Mouse (Mus musculus): ENCODE measurements around the gene Rgs6. TPM values are rescaled to one million over a fixed set of nuclear protein-coding genes. Genes with fewer than 3 reads are reported as not detected.
A peak's percentile ranks its signal among the peaks of the same experiment; 100 is the strongest.

The Rgs6 gene
- polyA plus RNA-seq, 1 experiment = 0.57 TPM

- no peaks in the 10 kb centered on the region for H3K27me3 ChIP-seq (ENCODE audit: control insufficient read depth, insufficient read depth, low read length)
- H3K4me1 ChIP-seq (ENCODE audit: control insufficient read depth, insufficient read depth, insufficient read length, low read length) = peaks cover 14% of the 10 kb centered on the region; the same call in 1 of the 2 replicates
- no peak for TF ChIP-seq CTCF (IDR thresholded peaks at IDR 0.05; ENCODE audit: extremely low read depth, insufficient read length, insufficient replicate concordance, low read depth, low read length)
- no peak for TF ChIP-seq POLR2A (IDR thresholded peaks at IDR 0.05; ENCODE audit: low read depth, low read length)
- no peak overlapping the region for H3K27ac ChIP-seq (ENCODE audit: insufficient read depth, low read depth, low read length)
- WGBS = 69% methylated on average over 9 of the region's 9 CpGs
- H3K4me3 ChIP-seq (ENCODE audit: low read depth, low read length) = no peak overlapping the region
- no peaks in the 10 kb centered on the region for H3K36me3 ChIP-seq (ENCODE audit: control insufficient read depth, insufficient read depth, low read length)
These were observed 416.1 kb downstream of the Rgs6 start for GRCm38 (mm10) chr12:83004014-83004682.

DNA sequence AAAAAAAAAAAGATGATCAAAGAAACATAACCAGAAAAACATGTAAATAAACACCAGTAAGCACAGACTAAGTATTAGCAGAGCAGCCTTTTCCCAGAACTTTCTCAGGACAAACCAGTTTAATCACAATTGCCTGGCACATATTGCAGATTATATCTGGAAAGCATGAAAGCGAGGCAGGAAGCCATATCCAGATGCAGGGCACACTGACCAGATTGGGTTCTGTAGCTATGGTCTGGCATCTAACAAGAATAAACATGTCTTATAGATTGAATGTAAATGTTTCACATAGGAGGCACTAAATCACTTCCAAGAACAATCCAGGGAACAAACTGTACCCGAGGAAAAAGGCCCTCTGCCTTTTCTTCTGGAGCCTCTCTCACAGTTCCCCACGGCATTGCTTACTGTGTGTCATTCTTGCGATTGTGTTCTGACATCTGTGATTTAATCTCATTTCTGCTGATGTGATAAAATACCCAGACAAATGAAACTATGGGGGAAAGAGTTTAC is 423.0 kb downstream of the Rgs6 start:
- Histone ChIP-seq H3K27me3 (ENCODE audit: control insufficient read depth, insufficient read depth, low read length) (no peaks in the 10 kb centered on the region), H3K4me1 (ENCODE audit: control insufficient read depth, insufficient read depth, insufficient read length, low read length) (peaks cover 12% of the 10 kb centered on the region; the same call in 1 of the 2 replicates), H3K27ac (ENCODE audit: insufficient read depth, low read depth, low read length) (no peak overlapping the region), H3K36me3 (ENCODE audit: control insufficient read depth, insufficient read depth, low read length) (no peaks in the 10 kb centered on the region), H3K4me3 (ENCODE audit: low read depth, low read length) (no peak overlapping the region)
- WGBS = 89% methylated on average over 4 of the region's 4 CpGs
- TF ChIP-seq CTCF (IDR thresholded peaks at IDR 0.05; ENCODE audit: extremely low read depth, insufficient read length, insufficient replicate concordance, low read depth, low read length) (no peak), POLR2A (IDR thresholded peaks at IDR 0.05; ENCODE audit: low read depth, low read length) (no peak)

DNA sequence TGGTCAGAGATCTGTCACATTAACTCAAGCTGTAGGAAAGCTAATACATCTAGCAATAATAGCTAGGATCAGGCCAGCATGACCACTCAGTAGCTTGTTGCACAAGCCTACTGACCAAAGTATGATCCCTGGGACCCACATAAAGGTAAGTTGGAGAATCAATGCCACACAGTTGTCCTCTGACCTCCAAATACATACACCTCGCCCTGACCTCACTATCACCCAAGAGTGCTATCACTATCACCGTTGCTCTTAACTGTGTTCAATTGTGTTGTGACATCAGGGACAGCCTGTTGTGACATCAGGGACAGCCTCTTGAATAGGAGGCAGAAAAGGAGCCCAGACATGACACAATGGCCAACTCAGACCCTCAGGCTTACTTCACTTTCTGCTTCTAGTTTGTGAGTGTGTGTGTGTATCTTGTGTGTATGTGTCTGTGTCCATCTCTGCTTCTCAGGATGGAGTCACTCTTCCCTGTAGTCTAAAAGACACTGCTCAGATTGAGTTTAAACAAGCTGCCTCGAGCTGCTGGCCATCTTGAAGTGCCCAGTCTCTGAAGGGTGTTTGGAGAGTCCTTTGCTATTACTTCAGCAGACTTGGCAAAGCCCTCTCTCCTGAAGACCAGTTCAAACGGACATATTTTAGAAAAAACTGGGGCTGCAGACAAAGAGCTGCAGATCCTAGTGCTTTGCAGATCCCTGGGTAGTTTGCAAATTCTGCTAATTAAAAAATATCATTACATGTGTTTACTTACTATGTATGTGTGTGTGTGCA is 426.0 kb downstream of the Rgs6 start:
- no peaks in the 10 kb centered on the region for H3K27me3 ChIP-seq (ENCODE audit: control insufficient read depth, insufficient read depth, low read length)
- H3K27ac ChIP-seq (ENCODE audit: insufficient read depth, low read depth, low read length) = no peak overlapping the region
- H3K4me3 ChIP-seq (ENCODE audit: low read depth, low read length) = no peak overlapping the region
- 46% methylated on average over 4 of the region's 4 CpGs for WGBS
- peaks cover 18% of the 10 kb centered on the region; the same call in 1 of the 2 replicates for H3K4me1 ChIP-seq (ENCODE audit: control insufficient read depth, insufficient read depth, insufficient read length, low read length)
- no peaks in the 10 kb centered on the region for H3K36me3 ChIP-seq (ENCODE audit: control insufficient read depth, insufficient read depth, low read length)
- TF ChIP-seq POLR2A (IDR thresholded peaks at IDR 0.05; ENCODE audit: low read depth, low read length) (no peak), CTCF (IDR thresholded peaks at IDR 0.05; ENCODE audit: extremely low read depth, insufficient read length, insufficient replicate concordance, low read depth, low read length) (no peak)

GRCm38 (mm10) chr12:83014848-83015247 is 426.8 kb downstream of the Rgs6 start:
- TF ChIP-seq POLR2A (IDR thresholded peaks at IDR 0.05; ENCODE audit: low read depth, low read length) (no peak), CTCF (IDR thresholded peaks at IDR 0.05; ENCODE audit: extremely low read depth, insufficient read length, insufficient replicate concordance, low read depth, low read length) (no peak)
- H3K36me3 ChIP-seq (ENCODE audit: control insufficient read depth, insufficient read depth, low read length) = no peaks in the 10 kb centered on the region
- peaks cover 18% of the 10 kb centered on the region; the same call in 1 of the 2 replicates for H3K4me1 ChIP-seq (ENCODE audit: control insufficient read depth, insufficient read depth, insufficient read length, low read length)
- H3K4me3 ChIP-seq (ENCODE audit: low read depth, low read length) = no peak overlapping the region
- H3K27me3 ChIP-seq (ENCODE audit: control insufficient read depth, insufficient read depth, low read length) = no peaks in the 10 kb centered on the region
- 40% methylated on average over 2 of the region's 2 CpGs for WGBS
- no peak overlapping the region for H3K27ac ChIP-seq (ENCODE audit: insufficient read depth, low read depth, low read length)

DNA sequence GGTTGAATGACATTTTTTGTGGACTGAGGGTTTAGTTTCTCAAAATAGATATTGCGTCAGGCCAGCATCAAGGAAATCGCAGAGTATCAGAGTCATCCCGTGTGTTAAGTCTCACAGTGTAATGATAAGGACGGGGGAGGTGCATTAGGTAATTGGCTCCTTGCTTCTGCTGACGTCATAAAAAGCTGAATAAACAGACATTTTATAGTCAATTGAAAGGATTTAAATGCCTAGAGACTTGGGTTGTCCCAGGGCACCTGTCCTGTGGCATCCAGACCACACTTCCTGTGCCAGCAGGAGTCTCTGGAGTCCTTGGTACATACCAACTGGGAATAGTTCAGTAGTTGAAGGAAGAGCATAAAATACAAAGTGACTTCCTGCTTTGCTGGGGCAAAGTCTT is 427.3 kb downstream of the Rgs6 start:
- no peak overlapping the region for H3K27ac ChIP-seq (ENCODE audit: insufficient read depth, low read depth, low read length)
- no peaks in the 10 kb centered on the region for H3K36me3 ChIP-seq (ENCODE audit: control insufficient read depth, insufficient read depth, low read length)
- 27% methylated on average over 5 of the region's 5 CpGs for whole genome bisulfite sequencing
- peaks cover 18% of the 10 kb centered on the region; the same call in 1 of the 2 replicates for H3K4me1 ChIP-seq (ENCODE audit: control insufficient read depth, insufficient read depth, insufficient read length, low read length)
- H3K4me3 ChIP-seq (ENCODE audit: low read depth, low read length) = no peak overlapping the region
- TF ChIP-seq CTCF (IDR thresholded peaks at IDR 0.05; ENCODE audit: extremely low read depth, insufficient read length, insufficient replicate concordance, low read depth, low read length) = no peak
- no peak for TF ChIP-seq POLR2A (IDR thresholded peaks at IDR 0.05; ENCODE audit: low read depth, low read length)
- H3K27me3 ChIP-seq (ENCODE audit: control insufficient read depth, insufficient read depth, low read length) = no peaks in the 10 kb centered on the region

DNA sequence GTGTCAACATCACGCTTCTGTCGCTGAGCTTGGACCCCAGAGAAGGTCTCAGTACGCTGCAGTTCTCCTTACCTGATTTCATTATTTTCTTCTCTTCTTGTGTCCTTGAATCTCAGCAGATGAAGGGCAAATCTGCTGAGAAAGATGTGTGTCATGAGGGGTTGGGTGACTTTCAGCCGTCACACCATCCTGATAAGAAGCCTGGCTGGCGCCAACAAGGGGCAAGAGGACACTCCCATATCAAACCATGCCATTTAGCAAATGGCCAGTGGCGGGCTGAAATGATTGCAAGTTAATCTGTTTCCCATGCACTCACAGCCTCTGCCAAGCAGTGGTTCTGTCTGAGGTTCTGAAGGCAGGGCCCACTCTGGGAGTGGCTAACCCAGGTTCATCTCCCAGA is 428.4 kb downstream of the Rgs6 start:
- no peaks in the 10 kb centered on the region for H3K36me3 ChIP-seq (ENCODE audit: control insufficient read depth, insufficient read depth, low read length)
- 49% methylated on average over 6 of the region's 6 CpGs for WGBS
- H3K4me1 ChIP-seq (ENCODE audit: control insufficient read depth, insufficient read depth, insufficient read length, low read length) = peaks cover 18% of the 10 kb centered on the region; the same call in 1 of the 2 replicates
- no peaks in the 10 kb centered on the region for H3K27me3 ChIP-seq (ENCODE audit: control insufficient read depth, insufficient read depth, low read length)
- peak overlapping the region; percentile 42; the same call in 1 of the 2 replicates for H3K27ac ChIP-seq (ENCODE audit: insufficient read depth, low read depth, low read length)
- TF ChIP-seq CTCF (IDR thresholded peaks at IDR 0.05; ENCODE audit: extremely low read depth, insufficient read length, insufficient replicate concordance, low read depth, low read length) (no peak), POLR2A (IDR thresholded peaks at IDR 0.05; ENCODE audit: low read depth, low read length) (no peak)
- no peak overlapping the region for H3K4me3 ChIP-seq (ENCODE audit: low read depth, low read length)

DNA sequence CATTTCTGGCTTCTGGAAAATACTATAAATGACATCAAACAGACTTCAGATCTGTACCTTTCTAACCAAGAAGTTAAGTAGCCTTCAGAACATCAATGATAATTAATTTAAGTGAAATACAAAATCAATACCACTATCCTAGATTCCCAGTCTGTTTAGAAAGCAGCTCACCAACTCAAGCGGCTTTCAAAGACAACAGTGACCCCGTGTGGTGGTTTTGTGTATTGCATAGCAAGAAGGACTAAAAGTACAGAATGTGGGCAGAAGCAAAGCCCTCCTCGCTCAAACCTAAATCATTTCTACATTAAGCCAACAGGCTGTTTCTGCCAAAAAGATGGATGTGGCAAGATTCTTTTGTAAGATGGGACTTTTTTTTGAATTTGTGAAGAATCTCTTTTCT is 429.9 kb downstream of the Rgs6 start:
- H3K36me3 ChIP-seq (ENCODE audit: control insufficient read depth, insufficient read depth, low read length) = no peaks in the 10 kb centered on the region
- H3K4me3 ChIP-seq (ENCODE audit: low read depth, low read length) = no peak overlapping the region
- H3K4me1 ChIP-seq (ENCODE audit: control insufficient read depth, insufficient read depth, insufficient read length, low read length) = peaks cover 18% of the 10 kb centered on the region; the same call in 1 of the 2 replicates
- H3K27me3 ChIP-seq (ENCODE audit: control insufficient read depth, insufficient read depth, low read length) = no peaks in the 10 kb centered on the region
- WGBS = 4% methylated on average over 3 of the region's 3 CpGs
- no peak overlapping the region for H3K27ac ChIP-seq (ENCODE audit: insufficient read depth, low read depth, low read length)
- no peak for TF ChIP-seq POLR2A (IDR thresholded peaks at IDR 0.05; ENCODE audit: low read depth, low read length)
- TF ChIP-seq CTCF (IDR thresholded peaks at IDR 0.05; ENCODE audit: extremely low read depth, insufficient read length, insufficient replicate concordance, low read depth, low read length) = no peak

Data from small intestine, adult 2 months (tissue).